Mouse (Mus musculus): Measurements from ENCODE around the gene Gdf11.

The Gdf11 gene

DNA sequence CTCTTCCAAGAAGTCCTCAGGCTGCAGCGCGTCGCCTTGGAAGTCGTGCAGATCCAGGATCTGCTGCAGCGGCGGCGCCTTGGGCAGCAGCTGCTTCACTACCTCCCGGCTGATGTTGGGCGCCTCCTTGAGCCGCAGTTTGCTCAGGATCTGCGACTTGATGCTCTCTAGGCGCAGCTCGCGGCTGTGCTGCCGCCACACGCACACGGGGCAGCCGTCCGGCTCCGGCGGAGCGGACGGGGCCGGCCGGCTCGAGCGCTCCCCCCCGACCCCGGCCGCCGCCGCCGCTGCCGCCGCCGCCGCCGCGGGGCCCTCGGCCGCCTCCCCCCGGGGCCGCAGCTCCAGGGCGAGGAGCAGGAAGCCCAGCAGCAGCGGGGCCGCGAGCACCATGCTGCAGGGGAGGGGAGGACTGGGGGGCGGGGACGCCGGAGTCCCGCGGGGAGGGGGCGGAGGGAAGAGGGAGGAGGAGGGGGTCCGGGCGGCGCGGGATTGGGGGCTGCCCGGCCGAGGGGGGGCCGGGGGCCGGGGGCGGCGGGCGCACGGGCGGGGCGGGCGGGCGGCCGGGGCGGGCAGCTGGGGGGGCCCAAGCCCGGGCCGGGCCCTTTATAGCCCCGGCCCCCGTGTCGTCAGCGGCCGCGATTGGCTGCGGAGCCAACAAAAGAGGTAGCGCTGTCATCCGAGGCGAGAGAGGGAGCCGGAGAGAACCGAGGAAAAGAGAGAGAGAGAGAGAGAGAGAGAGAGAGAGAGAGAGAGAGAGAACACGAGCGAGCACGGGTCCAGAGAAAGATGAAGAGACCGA lies at the start of gene Gdf11:
Gene Gdf11 (minus strand): TSS at position 423 of the 799 bp plus-strand sequence.
- DNase-seq (ENCODE audit: low read depth, low spot score), result no peak

DNA sequence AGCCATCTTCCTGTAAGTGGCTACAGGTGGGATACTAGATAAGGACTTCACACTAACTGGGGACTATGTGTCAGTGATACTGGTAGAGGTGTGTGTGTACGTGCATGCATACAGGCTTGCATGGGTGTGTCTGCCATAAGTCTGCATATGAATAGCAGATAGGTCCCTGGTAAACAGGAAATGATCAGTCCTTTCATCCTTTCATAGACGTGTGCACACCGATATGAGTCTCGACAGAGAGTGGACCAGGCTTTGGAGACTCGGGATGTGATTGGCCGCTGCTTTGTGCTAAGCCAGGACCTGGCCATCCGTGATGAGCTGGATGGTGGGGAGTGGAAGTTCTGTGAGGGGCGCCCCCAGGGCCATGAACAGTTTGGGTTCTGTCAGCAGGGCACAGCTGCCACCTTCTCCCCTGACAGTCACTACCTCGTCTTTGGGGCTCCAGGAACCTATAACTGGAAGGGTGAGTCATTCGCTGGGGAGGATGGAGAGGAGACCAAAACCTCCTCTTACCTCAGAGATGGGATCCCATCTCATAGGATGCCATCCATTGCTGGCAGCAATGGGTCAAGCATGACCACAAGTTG lies 49.0 kb upstream of the Gdf11 start:
- no peak for DNase-seq (ENCODE audit: low read depth, low spot score)

DNA sequence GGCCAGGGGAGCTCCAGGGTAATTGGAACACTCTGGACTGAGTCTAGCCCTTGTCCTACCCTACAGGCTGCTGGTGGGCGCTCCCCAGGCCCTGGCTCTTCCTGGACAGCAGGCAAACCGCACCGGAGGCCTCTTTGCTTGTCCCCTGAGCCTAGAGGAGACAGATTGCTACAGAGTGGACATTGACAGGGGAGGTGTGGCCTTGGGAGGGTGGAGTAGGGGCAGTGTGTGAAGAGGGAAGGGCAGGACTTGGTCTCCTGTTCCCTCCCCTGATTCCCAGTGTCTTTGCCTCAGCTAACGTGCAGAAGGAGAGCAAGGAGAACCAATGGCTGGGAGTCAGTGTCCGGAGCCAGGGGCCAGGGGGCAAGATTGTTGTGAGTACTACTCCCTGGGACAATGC lies 47.5 kb upstream of the Gdf11 start:
- peak; percentile 32 for DNase-seq (ENCODE audit: low read depth, low spot score)

DNA sequence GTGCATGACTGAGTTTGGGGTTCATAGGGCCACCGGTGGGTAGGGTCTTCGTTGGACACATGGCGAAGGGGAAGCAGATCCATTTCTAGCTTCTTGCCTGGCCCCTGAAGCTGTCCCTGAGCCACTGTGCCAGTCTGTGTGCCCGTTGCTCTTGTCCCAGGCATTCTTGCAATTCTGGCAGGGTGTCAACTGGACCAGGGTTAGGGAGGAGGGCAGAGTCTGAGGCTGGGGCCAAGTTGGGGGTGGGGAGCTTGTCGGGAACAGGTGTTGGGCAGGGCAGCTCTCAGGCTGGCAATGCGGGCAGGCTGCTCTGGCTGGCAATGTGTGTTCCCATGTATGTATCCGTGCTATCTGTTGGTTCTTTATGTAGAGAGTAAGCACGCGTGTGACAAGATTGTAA lies 46.9 kb upstream of the Gdf11 start:
- peak; percentile 95 for DNase-seq (ENCODE audit: low read depth, low spot score)

DNA sequence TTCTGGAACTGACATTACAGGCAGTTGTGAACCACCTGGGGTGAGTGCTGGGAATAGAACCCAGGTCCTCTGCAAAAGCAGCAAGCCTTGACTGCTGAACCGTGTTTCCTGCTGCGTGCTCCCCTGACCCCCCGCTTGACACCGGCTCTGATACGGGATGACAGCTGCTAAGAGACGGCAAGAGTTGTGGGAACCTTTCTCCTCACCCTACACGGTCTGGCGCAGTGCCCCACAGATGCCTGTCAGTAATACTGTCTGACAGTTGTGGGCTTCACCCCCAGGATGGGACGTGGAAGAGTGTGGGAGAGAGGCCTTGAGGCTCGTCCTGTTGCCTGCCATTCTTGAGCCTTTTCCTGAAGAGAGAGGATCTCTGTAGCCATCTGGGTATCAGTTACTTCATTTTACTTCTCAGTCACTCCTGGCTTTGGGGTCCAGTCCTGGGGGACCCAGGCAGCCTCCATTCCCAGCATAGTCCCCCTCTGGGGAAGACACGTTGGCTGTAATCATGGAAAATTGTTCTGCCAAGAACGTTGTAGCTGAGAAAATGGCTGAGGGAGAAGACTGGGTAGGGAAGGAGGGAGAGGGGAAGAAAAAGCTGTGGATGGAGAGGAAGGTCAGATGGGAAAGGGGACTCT lies 46.4 kb upstream of the Gdf11 start:
- DNase-seq (ENCODE audit: low read depth, low spot score), result peak; percentile 52

DNA sequence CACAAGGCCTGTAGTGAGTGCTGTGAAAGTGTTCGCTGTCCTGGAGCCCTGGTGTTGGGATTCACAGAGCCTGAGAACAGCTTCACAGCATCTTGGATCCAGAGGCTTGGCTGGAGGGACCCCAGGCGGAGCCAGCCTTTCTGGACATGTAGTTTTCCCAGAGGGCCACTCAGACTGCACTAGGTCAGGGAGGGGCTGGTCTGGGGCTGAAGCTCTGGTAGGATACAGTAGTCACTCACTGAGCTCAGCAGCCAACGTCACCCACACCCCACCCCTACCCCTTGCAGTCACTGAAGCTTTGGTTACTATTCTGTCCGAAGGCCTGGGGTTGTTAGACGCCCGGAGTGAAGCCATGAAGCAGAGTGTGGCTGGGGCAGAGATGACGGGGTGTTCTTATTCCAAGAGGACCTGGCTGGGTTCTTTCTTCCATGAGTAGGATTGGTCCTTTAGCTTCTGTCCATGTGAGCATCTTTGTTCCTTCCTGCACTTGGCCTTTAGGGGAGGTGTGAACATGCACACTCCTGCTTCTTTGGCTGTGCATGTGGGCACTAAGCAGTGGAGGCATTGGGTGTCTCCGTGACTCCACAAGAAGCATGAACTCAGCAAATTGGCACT lies 44.4 kb upstream of the Gdf11 start:
- DNase-seq (ENCODE audit: low read depth, low spot score), result peak; percentile 58

DNA sequence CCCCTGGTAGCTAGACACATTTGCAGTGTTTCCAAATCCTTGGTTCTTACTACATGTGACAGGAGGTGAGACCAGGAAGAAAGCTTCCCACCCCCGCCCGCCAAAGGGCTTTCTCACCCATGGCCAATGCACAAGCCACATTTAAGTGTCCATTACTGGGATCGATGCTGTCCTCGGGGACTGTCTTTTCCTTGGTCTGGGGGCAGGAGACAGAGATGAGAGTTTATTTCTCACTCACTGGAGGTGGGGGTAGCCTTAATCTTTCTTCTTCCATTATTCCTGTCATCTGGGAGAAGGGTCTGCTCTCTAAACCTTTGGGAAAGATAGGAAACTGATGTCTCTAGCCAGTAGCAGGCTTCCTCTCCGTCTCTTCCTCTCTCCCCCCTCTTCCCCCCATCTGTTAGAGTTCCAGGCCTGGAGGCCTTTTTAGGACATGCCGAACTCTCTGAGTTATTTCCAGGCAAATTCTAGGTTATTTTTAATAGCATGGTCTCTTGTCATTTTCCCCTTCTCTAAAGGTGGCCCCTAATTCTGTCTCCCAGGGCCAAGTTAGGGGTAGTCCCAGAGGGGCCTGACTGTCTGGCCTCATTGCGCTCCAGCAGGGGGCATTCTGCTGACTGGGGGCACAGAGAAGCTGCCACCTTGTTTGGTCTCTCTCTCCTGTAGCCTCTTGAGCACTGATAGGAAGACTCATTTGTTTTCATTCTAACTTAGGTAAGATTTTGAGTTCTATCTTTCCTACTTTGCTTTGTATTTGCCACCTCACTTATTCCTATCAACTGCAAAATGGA lies 43.7 kb upstream of the Gdf11 start:
- no peak for DNase-seq (ENCODE audit: low read depth, low spot score)

DNA sequence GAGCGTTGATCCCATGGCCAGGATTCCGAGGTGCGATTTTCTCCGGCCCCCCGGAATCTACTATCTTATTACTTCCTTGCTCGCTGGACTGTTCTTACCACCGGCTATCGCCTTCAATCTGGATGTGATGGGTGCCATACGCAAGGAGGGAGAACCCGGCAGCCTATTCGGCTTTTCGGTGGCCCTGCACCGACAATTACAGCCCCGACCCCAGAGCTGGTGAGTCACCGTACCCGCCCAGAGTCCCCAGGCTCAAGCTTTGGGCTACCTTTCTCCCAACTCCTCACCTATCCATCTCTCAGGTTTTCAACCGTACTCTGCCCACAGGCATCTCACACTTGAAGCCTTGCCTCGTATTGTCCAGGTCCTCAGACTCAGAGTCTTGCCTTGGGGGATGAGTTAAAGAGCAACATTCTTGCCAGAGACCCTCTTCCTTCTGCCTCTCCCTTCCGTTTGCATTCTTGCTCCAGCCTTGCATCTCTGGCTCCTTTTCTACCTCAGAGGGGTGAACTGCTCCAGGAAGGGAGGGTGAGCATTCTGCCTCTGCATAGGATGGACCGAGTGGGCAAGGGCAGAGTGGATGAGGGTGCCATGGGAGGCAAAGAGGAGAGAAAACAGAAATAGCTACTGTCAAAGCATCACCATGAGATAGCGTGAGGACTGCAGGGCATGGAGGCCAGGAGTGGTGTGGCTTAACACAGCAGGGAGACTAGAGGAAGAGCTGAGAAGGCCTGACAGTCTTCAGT lies 42.6 kb upstream of the Gdf11 start:
- no peak for DNase-seq (ENCODE audit: low read depth, low spot score)

DNA sequence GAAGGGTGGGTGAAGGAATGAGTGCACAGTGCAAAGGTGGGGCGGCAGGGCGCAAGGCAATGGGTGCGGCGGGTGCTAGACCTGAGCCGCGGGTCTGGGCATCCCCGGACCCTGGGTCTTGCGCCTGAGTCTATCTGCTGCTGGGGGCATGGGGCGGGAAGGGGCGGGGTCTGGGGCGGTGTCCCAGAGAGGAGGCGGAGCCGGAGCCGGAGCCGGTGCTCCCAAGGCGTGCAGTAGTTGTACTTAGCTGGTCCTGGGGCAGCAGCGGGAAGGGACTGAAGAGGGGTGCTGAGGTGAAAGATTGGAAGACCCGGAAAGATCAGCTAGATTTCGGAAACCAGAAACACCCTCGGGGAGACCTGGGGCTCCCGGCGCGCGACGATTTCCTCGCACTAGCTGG lies 42.1 kb upstream of the Gdf11 start, which contains the start of gene Itga7:
Gene Itga7 (plus strand): TSS at position 245 of the 400 bp plus-strand sequence.
- DNase-seq (ENCODE audit: low read depth, low spot score), result no peak

DNA sequence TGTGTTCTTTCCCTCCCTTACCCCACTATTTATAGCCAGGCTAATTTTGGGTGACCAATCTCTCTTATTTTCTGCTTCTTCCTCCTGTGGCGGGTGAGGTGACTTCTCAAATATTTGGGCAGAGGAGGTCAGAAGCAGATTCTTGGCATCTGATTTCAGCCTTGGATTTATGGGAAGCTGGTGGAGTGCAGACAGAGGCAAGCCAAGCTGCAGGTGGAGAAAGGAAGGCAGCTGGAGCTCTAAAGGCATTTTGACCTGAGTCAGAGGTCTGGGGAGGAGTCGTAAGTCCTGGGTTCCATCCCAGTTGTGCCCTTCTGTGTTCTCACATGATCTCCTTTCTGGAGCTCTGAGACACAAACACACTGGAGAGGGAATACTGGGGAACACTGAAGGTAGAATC lies 39.9 kb upstream of the Gdf11 start:
- DNase-seq (ENCODE audit: low read depth, low spot score), result peak; percentile 86

DNA sequence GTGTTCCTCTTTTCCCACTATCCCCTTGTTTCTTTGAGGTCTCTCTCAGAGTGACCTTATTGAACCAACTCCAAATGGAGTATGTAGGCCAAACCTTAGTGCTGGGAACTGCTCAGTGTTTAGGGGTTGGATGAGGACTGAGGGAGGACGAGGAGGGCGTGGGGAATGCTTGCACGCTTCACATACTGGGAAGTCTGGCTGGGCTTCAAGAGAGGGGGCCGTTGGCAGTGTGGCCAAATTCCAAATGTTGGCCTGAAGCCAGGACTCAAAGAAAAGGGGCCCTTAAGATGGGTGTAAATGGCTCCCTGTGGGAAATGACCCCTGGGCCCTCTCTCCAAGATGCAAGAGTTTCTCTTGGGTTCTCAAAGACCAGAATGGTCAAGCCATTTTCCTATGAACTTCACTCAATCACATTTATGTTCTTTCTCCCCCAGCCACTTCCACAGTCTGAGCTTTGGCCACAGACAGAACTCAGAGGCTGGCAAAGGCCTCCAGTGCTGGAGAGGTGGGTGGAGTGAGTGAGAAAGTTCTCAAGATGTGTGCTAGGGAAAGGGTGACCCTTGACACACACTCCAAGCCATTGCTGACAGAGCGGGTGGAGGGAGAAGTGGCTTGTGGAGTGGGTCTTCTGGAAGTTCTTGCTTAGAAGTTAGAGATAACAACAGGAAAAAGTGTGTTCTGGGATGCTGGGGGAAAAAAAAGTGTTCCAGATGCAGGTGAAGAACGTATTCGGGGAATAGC lies 38.3 kb upstream of the Gdf11 start:
- DNase-seq (ENCODE audit: low read depth, low spot score), result no peak

DNA sequence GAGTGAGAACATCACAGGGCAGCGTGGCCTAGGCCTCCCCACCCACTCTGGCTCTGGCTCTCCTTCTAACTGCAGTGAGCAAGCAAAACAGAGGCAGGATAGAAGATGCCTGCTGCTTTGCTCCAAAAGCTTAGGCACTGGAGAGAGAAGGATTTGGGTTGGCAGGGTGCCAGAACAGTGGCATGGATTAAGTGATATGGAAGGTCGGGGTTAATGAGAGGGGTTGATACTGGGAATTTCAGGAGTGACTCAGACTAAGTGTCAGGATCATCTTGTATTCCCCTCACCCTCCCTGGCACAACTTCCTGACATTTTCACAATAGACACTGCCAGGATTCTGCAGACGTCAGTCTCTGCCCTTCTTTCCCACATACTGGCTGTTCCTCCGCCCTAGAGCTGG lies 36.8 kb upstream of the Gdf11 start:
- DNase-seq (ENCODE audit: low read depth, low spot score), result no peak

DNA sequence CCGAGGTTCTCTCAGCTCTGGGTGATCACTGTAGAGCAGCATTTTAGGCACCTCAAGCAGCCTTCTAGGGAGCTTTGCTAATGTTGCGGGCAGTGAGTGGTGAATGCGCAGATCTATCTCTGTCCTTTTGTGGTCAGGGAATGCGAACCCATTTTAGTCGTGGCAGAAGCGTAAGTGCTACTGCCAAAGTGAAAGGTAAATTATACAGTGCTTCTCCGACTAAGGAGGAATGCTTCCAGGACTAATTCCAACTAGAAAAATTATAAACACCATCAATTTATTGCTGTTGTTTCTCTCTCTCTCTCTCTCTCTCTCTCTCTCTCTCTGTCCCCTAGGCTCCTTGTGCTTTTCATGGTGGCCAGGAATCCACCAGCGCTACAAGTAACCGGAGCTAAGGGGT lies 32.4 kb upstream of the Gdf11 start, which contains the start of gene Bloc1s1:
Gene Bloc1s1 (minus strand): TSS at position 101 of the 400 bp plus-strand sequence.
- DNase-seq (ENCODE audit: low read depth, low spot score), result no peak

DNA sequence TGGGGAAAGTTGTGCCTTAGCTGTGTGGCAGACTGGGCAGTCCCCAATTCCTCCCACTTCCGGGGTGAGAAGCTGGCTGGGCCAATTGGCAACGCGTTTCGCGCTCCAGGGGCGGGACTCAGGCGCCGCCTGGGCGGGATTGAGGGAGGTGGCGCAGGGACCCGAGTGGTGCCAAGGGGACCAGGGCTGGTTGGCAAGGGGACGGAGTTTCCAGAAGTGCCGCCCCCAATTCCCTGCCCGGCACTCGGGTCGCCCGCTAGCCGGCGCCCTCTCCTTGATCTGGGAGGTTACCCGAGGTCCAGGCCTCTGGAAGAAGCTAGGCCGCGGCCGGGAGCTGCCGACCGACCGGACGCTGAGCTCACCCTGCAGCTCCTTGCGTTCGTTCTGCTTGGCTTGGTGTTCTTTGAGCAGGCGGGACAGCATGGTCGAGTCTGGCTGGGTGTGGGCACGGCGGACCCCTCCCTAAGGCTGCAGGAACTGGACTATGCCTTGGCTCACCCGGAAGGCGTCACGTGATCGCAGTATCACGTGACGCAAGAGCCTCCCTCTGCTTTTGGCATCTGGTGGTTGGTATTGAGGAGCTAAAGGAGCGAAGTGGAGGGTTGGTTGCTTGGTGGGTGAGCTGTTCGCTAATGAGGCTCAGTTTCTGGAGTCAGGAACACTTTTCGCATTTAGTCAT lies 31.6 kb upstream of the Gdf11 start:
- peak; percentile 99 for DNase-seq (ENCODE audit: low read depth, low spot score)

DNA sequence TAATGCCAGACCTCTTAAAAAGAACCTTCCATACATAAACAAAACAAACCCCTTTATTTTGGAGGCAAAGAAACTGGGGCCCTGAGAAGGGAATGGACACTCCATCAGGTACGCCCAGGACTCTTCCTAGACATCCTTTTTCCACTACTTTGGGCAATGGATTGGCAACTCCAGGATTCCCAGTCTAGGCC lies 31.2 kb upstream of the Gdf11 start, which contains the start of gene Rdh5:
Gene Rdh5 (minus strand): TSS at position 67 of the 191 bp plus-strand sequence.
- no peak for DNase-seq (ENCODE audit: low read depth, low spot score)

DNA sequence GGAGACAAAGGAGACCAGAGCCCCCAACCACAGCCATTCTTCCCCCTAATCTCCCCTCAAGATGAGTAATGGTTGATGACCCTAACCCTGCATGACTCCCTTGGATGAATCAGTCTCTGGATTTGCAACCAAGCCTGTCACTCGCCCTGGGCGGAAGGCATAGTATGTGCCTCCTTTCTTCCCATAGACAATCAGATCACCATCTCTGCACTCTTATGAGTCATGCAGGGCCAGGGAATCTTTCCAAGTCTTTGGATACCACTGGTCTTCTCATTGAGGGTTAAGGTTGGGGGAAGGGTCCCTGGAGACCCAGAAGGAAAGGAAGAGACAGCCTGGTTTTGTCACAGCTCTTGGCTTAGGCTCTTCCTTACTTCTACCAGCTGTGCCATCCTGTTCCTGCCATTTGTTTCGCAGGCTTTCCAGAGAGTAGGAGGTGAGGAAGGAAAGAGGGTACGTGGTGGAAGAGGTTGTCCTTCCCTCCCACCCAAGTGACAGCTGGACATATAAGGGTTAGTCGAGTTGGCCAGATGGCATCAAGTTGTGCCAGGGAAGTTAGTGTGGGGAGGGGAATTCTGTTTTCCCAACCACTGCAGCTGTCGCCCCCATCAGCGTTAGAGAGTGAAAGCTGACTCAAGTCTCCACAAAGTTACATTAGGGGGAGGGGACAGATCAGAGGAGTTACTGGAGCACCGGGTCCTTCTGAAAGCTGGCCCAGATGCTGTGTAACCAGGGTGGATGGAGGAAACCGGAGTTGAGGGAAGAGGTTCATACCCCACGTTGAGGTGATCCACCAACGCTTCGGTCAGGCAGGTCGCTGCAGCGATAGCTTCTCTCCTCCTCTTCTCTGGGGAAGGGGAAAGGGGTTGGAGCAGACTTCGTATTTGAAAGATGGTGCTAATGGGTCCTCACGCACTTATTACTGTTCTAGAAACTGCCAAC lies 30.6 kb upstream of the Gdf11 start:
- DNase-seq (ENCODE audit: low read depth, low spot score), result no peak

DNA sequence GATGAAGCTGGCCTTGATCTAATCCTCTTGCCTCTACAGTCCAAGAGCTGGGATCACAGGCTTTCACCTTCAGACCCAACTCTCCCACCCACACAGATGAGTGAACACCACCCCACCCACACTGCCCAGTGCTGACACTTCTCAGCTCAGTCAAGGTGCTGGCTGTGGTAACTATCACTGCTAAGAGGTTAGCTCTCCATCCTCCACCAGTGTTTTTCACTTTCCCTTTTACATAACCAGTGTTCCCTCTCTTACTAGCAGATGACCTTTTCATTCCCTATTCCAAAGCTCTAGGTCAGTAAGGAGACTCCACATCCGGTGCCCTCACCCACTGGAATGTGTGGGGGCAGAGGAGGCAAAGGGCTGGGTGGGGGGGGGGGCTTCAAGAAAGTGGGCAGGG lies 29.7 kb upstream of the Gdf11 start:
- no peak for DNase-seq (ENCODE audit: low read depth, low spot score)

DNA sequence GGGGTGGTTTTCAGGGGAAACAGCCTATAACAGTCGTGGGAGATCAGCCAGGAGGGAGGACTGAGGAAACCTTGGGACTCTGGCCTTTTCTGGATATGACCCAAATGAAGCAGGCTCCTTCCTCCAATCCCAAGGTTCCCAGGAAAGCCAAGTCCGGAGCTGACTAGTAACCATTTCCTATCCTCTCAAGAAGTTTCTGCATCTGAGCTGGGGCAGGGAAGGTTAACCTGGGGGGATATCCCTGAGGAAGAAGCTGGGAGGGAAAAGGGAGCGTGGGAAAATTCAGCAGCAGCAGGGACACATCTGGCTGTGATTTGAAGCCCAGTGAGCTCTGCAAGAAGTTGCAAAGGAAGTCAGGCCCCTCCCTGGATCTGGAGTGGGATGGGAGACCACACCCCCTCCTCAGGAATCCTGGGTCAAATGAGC lies 29.2 kb upstream of the Gdf11 start:
- no peak for DNase-seq (ENCODE audit: low read depth, low spot score)

DNA sequence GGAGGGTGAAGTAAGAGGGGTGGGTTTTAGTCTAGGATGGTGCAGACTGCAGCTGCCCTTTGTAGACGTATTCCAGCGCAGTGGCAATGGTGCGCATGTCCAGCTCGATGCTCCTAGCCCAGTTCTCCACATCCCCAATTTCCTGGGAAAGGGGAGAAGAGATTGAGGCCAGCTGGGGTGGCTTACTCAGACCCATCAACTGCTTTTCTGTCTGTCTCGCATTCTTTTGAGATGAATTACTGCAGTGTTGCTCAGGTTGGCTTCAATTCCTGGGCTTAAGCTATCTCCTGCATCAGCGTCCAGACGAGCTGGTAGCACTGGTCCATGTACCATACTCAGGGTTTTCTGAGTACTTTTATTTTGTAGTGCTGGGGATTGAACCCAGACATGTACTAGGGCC lies 28.4 kb upstream of the Gdf11 start:
- DNase-seq (ENCODE audit: low read depth, low spot score), result no peak

Measured in skeletal muscle tissue, adult 2 months (tissue).